Mouse (Mus musculus) myocyte (in vitro differentiated cells): ENCODE results near the gene Gpr87. TPM values are rescaled to one million over a fixed set of nuclear protein-coding genes. Genes with fewer than 3 reads are reported as not detected.

Source experiments
- H3K27me3 ChIP-seq: one replicate; pipeline ENCODE4 v1.6.1; 2011; ENCODE audit not compliant: control insufficient read depth, insufficient read depth, insufficient read length
- H3K36me3 ChIP-seq: one replicate; pipeline ENCODE4 v1.6.1; 2011; ENCODE audit not compliant: control insufficient read depth, insufficient read depth
- H3K4me2 ChIP-seq: one replicate; pipeline ENCODE4 v1.6.1; 2011; ENCODE audit warnings: low read depth, control low read depth
- H3K4me3 ChIP-seq: one replicate; pipeline ENCODE4 v1.5.1; 2011; ENCODE audit warnings: mild to moderate bottlenecking, control low read depth, moderate library complexity
- H3K79me2 ChIP-seq: one replicate; pipeline ENCODE4 v1.6.1; 2011; ENCODE audit not compliant: control insufficient read depth, insufficient read depth
- H3ac ChIP-seq: one replicate; pipeline ENCODE4 v1.6.1; 2011; ENCODE audit not compliant: control insufficient read depth, insufficient read length
- CEBPB ChIP-seq: IDR thresholded peaks from 2 replicates; pipeline ENCODE4 v1.6.1; 2011; ENCODE audit warnings: mild to moderate bottlenecking, moderate library complexity; ENCODE audit not compliant: poor library complexity, insufficient read depth, severe bottlenecking
- E2F4 ChIP-seq: IDR thresholded peaks from one replicate; pipeline ENCODE4 v1.6.1; 2011; ENCODE audit warnings: mild to moderate bottlenecking, control low read depth, moderate library complexity; ENCODE audit not compliant: insufficient read depth
- MAX ChIP-seq: IDR thresholded peaks from one replicate; pipeline ENCODE4 v1.6.1; 2011; ENCODE audit warnings: low read depth, mild to moderate bottlenecking, control low read depth
- MYOD1 ChIP-seq, 3 experiments: IDR thresholded peaks; one replicate each; pipeline ENCODE4 v1.6.1; 2011; ENCODE audit warnings: control low read depth in 2 of 3, low read depth in 2 of 3, mild to moderate bottlenecking in 2 of 3, moderate library complexity in 1 of 3; ENCODE audit not compliant: insufficient read length in 2 of 3, control insufficient read depth in 1 of 3
- MYOG ChIP-seq, 3 experiments: IDR thresholded peaks; one replicate each; pipeline ENCODE4 v1.6.1; 2011; ENCODE audit warnings: control low read depth in 2 of 3, low read depth in 2 of 3, mild to moderate bottlenecking in 2 of 3; ENCODE audit not compliant: insufficient read length in 2 of 3, control insufficient read depth in 1 of 3, insufficient read depth in 1 of 3
- POLR2A ChIP-seq: IDR thresholded peaks from one replicate; pipeline ENCODE4 v1.6.1; 2011; ENCODE audit warnings: low read depth, mild to moderate bottlenecking, control low read depth, moderate library complexity; ENCODE audit not compliant: insufficient read length
- POLR2AphosphoS2 ChIP-seq: IDR thresholded peaks from one replicate; pipeline ENCODE4 v1.6.1; 2011; ENCODE audit warnings: low read depth, control low read depth; ENCODE audit not compliant: insufficient read length
- REST ChIP-seq: IDR thresholded peaks from one replicate; pipeline ENCODE4 v1.6.1; 2011; ENCODE audit warnings: mild to moderate bottlenecking, control low read depth, moderate library complexity; ENCODE audit not compliant: insufficient read depth, insufficient read length
- SRF ChIP-seq: IDR thresholded peaks from one replicate; pipeline ENCODE4 v1.6.1; 2011; ENCODE audit warnings: low read depth; ENCODE audit not compliant: control insufficient read depth, insufficient read length
- TCF12 ChIP-seq: IDR thresholded peaks from one replicate; pipeline ENCODE4 v1.6.1; 2011; ENCODE audit warnings: mild to moderate bottlenecking, control low read depth; ENCODE audit not compliant: poor library complexity, insufficient read depth, severe bottlenecking
- TCF3 ChIP-seq: IDR thresholded peaks from one replicate; pipeline ENCODE4 v1.6.1; 2011; ENCODE audit warnings: low read depth, control low read depth; ENCODE audit not compliant: insufficient read length
- USF1 ChIP-seq: IDR thresholded peaks from one replicate; pipeline ENCODE4 v1.6.1; 2011; ENCODE audit warnings: low read depth, mild to moderate bottlenecking, control low read depth, moderate library complexity
- polyA plus RNA-seq: library from polyadenylated mRNA; unstranded; fragments of >200 nt; fragmentation: generic; extraction: Trizol; gene quantifications from one replicate; pipeline ENCODE4 v1.2.1, GENCODE M21; 2012; ENCODE audit warnings: missing spikeins

Gpr87 gene
- polyA plus RNA-seq, 1 experiment, result not detected

DNA sequence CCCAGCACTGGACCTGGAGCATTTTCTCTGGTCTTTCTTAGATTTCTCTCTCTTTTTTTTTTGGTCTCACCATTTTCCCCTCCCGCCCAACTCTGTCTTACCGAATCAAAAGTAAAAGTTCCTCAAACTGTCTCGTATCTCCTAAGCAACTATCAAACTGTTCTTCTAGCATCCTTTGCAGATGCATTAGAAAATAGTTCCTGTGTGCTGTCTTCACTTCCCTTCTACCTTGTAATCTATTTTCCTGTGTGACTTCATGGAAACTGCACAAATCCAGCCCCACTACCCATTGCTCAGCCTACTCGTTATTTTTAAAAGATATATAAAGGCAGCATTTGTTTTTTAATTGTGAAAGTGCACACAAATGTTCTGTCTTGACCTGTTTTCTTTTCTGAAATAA, 62.9 kb downstream of the Gpr87 start:
- H3ac ChIP-seq, result no peak overlapping the region
- H3K4me2 ChIP-seq, result no peak overlapping the region
- H3K36me3 ChIP-seq, result no peaks in the 10 kb centered on the region
- H3K27me3 ChIP-seq, result no peaks in the 10 kb centered on the region
- H3K79me2 ChIP-seq, result no peaks in the 10 kb centered on the region
- no peak overlapping the region for H3K4me3 ChIP-seq
- TF ChIP-seq MYOD1 (IDR thresholded peaks at IDR 0.05; ENCODE audit: control insufficient read depth in 1 of 3, insufficient read length in 2 of 3, low read depth in 2 of 3) (no peak), USF1 (no peak), TCF3 (no peak), POLR2A (no peak), E2F4 (no peak), TCF12 (no peak), MYOG (IDR thresholded peaks at IDR 0.05; ENCODE audit: control insufficient read depth in 1 of 3, insufficient read depth in 1 of 3, insufficient read length in 2 of 3, low read depth in 2 of 3) (no peak), POLR2AphosphoS2 (no peak), CEBPB (no peak), SRF (no peak), MAX (no peak), REST (no peak)

GRCm38 (mm10) chr3:59131081-59131480, 63.8 kb downstream of the Gpr87 start:
- no peaks in the 10 kb centered on the region for H3K27me3 ChIP-seq
- H3ac ChIP-seq, result no peak overlapping the region
- no peaks in the 10 kb centered on the region for H3K36me3 ChIP-seq
- H3K4me2 ChIP-seq, result no peak overlapping the region
- H3K4me3 ChIP-seq, result no peak overlapping the region
- TF ChIP-seq MAX (no peak), E2F4 (no peak), POLR2A (no peak), POLR2AphosphoS2 (no peak), MYOD1 (IDR thresholded peaks at IDR 0.05; ENCODE audit: control insufficient read depth in 1 of 3, insufficient read length in 2 of 3, low read depth in 2 of 3) (no peak), USF1 (no peak), TCF12 (no peak), REST (no peak), SRF (no peak)
- no peaks in the 10 kb centered on the region for H3K79me2 ChIP-seq

- Histone ChIP-seq H3ac (no peak overlapping the region), H3K36me3 (no peaks in the 10 kb centered on the region), H3K4me3 (no peak overlapping the region), H3K79me2 (no peaks in the 10 kb centered on the region), H3K4me2 (no peak overlapping the region), H3K27me3 (no peaks in the 10 kb centered on the region)
- TF ChIP-seq MAX (no peak), USF1 (no peak), SRF (no peak), REST (no peak), POLR2AphosphoS2 (no peak), MYOG (IDR thresholded peaks at IDR 0.05; ENCODE audit: control insufficient read depth in 1 of 3, insufficient read depth in 1 of 3, insufficient read length in 2 of 3, low read depth in 2 of 3) (no peak), TCF12 (no peak), POLR2A (no peak), CEBPB (no peak), E2F4 (no peak), TCF3 (no peak), MYOD1 (IDR thresholded peaks at IDR 0.05; ENCODE audit: control insufficient read depth in 1 of 3, insufficient read length in 2 of 3, low read depth in 2 of 3) (no peak)
Measured at GRCm38 (mm10) chr3:59130431-59130830, 64.5 kb downstream of the Gpr87 start.

DNA sequence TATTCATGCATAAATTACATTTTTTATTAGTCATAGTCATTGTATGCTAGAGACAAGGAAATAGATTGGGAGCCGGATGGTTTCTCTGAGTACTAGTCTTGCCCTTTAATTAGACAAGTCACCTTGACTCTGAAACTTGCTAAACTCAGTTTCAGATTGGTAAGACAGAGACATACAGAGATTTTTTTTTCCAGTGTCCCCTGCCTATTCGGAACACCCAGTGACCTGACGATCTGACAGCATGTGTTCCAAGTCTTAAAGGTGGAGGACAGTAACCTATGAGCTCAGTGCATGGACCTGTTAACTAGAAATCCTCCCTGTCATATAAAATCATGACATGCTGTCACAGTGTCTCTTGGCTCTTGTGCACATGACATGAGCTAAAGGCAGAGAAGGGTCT, 65.4 kb downstream of the Gpr87 start:
- no peak for TF ChIP-seq USF1
- TF ChIP-seq SRF, result no peak
- TF ChIP-seq MYOG (IDR thresholded peaks at IDR 0.05; ENCODE audit: control insufficient read depth in 1 of 3, insufficient read depth in 1 of 3, insufficient read length in 2 of 3, low read depth in 2 of 3), result no peak
- no peak for TF ChIP-seq REST
- TF ChIP-seq CEBPB, result no peak
- TF ChIP-seq TCF12, result no peak
- TF ChIP-seq TCF3, result no peak
- no peak for TF ChIP-seq MAX
- no peak for TF ChIP-seq POLR2AphosphoS2
- no peak for TF ChIP-seq POLR2A
- no peak for TF ChIP-seq MYOD1 (IDR thresholded peaks at IDR 0.05; ENCODE audit: control insufficient read depth in 1 of 3, insufficient read length in 2 of 3, low read depth in 2 of 3)
- no peak for TF ChIP-seq E2F4
- Histone ChIP-seq H3K79me2 (no peaks in the 10 kb centered on the region), H3K27me3 (no peaks in the 10 kb centered on the region), H3ac (no peak overlapping the region), H3K36me3 (no peaks in the 10 kb centered on the region), H3K4me2 (no peak overlapping the region), H3K4me3 (no peak overlapping the region)

Other genes starting within 250 kb of the Gpr87 start
- gene Med12l, start 189.3 kb downstream of the Gpr87 start, polyA plus RNA-seq, result 0.01 TPM
- not detected for gene Gpr171, start 93.3 kb downstream of the Gpr87 start, polyA plus RNA-seq
- gene P2ry14, start 41.5 kb downstream of the Gpr87 start, polyA plus RNA-seq, result 0.07 TPM
- not detected for gene P2ry13, start 15.8 kb upstream of the Gpr87 start, polyA plus RNA-seq
- not detected for gene P2ry12, start 67.8 kb upstream of the Gpr87 start, polyA plus RNA-seq
- gene Igsf10, start 149.3 kb upstream of the Gpr87 start, polyA plus RNA-seq, result 0.05 TPM